Mouse (Mus musculus) adrenal gland, adult 8-10 months (tissue): ENCODE data around the gene Cwc15. TPM values are rescaled to one million over a fixed set of nuclear protein-coding genes. Genes with fewer than 3 reads are reported as not detected.
A peak's percentile ranks its signal among the peaks of the same experiment; 100 is the strongest.
"Not testable (repeated sequence)": the region's sequence is repeated elsewhere in the genome, so short reads cannot be mapped to it uniquely, and the experiment has no call there.

Source experiments
- DNase-seq: peaks from one replicate; pipeline ENCODE4 v3.0.0; 2022
- total RNA-seq, 4 experiments: library from RNA; stranded (reverse); gene quantifications; 2 replicates each; pipeline ENCODE4 v1.2.4; 2022

The Cwc15 gene
- total RNA-seq = 100 to 1,000 TPM; 111 to 117 (median 112) TPM

DNA sequence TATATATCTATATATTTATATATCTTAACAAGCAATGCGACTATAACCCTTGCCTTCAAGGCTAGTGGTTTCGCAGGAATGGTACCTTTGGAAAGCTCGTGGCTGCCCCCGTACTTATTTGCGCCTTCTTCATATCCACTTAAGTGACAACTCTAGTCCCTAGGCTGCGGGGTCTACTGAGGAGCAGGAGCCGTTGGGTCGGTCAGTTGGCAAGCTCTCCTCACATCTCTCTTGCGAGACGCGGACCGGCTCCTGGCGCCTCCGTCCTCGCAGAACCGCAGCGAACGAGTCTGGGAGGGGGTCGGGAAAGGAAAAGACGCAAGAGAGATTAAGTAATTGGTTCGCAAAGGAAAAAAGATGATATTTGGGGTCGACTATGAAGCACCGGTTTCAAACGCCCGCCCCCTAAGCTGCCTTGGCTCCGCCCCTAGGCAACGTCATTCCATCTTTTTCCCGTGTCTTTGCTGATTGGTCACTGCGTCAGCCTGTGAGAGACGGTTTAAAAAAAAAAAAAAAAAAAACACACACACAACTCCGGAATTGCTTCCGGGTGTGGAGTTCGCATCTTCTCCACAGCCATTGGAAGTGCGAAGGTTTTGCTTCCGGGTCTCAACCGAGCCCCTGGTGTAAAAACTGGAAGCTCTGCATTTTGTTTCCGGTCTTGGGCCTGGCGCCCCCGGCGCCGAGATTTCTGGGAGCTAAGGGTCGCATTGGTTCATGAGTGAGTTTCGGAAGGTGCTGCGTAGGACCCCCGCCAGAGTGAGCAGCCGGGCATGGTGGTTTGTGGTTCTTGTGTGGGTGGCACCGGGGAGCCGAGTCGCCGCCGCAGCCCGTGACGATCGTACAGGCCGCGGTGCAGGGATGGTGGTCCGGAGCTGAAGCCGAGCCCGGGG is at the start of gene Cwc15, which contains the start of gene Kdm4d:
Gene Cwc15 (plus strand): TSS at position 595 of the 893 bp plus-strand sequence.
Gene Kdm4d (minus strand): TSS at position 460 of the 893 bp plus-strand sequence.
- DNase-seq = peak; percentile 95

GRCm38 (mm10) chr9:14451120-14451519 is 49.3 kb upstream of the Cwc15 start:
- not testable (repeated sequence) for DNase-seq

- DNase-seq = no peak
Measured at GRCm38 (mm10) chr9:14456320-14456719, 44.1 kb upstream of the Cwc15 start.

- DNase-seq = peak; percentile 35
Measured at GRCm38 (mm10) chr9:14462536-14462935, 37.9 kb upstream of the Cwc15 start.

DNA sequence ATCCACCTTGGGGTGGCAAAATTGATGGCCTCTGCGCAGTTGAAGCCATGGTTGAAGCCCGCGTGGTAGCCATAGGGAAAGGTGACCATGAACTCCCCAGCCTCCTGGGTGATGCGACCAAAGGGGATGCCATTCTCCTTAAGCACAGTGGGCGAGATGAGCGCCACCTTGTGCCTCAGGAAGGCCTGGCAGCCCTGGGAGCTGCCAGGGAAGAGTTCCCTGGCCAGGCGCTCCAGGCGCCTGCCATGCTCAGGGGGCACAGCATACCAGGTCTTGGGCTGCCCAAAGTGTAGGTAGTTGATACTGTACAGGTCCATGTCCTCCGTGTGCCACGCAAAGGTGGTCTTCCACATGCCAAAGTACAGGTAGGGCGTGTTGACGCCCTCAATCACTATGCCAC is 36.7 kb upstream of the Cwc15 start:
- DNase-seq = not testable (repeated sequence)

DNA sequence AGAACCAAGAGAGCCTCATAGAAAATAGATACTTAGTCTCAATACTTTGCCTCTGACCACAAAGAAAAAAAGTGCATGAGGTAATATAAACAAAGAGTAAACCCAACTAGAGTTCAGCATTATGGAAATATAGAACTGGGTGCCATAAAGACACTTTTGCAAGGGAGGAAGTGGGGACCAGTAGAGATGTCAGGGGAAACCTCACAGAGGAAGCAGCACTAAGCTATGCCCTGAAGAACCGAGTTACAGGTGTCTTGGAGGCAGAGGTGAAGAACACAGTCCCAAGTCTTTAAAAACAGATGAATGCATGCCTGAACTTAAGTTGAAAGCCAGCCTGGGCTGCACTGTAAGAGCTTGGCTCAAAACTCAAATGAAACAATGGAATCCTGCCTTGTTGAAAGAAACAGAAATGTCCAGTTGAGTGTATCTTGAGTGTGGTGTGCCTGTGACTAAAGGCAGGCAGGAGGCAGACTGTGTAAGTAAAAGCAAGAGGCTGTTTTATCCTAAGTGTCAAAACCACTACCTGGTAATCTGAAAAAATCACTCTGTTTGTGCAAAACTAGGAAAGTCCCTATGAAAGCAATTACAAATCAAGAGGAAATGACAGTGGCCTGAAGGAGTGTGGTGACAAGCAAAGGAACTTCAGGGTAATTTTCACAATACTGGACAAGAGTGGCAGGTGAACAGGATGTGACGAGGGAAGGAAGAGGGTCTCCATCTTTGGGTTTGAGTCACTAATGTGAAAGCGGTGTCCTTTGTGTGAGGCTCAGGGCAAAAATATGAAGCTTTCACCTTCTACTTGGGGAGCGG is 1.3 kb upstream of the Cwc15 start:
- DNase-seq = no peak

GRCm38 (mm10) chr9:14500916-14501424 is 553 bp downstream of the Cwc15 start:
- DNase-seq = no peak

DNA sequence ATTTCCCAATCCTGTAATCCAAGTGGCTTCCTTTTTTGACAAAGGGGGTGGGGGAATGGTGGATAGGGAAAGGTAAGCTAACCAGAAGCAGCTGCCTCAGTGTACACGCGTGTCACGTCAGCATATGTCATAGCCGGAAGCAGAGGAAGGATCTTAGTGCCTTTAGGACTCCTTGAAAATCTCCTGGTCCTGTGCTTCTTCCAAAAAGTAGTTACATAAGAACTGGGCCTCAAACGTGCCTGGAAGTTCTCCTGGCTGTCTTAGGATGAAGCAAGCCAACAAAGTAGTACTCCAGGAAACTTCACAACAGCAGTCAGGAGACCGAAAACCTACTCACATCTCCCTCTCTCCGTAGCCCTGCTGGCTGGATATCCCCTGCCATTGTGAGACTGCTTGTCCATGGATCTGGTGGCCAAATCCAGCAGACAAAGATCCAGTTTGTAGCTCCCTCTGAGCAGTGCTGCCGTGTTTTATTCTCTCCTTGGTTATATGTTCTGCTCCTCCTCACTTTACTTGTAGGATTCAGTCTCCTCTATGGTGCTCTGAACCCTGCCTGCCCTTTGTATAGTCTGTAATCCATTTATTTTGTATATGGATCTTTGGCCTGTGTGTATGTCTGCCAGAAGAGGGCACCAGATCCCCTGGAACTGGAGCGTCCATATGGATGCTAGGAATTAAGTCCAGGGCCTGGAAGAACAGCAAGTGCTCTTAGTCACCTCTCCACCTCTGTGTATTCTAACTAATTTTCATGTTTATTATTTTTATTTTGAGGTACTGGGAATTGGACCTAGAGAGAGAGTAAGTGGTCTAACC is 12.4 kb downstream of the Cwc15 start:
- no peak for DNase-seq

GRCm38 (mm10) chr9:14517296-14517695 is 16.9 kb downstream of the Cwc15 start:
- no peak for DNase-seq

- DNase-seq = no peak
Measured at GRCm38 (mm10) chr9:14518105-14518504, 17.7 kb downstream of the Cwc15 start.

- no peak for DNase-seq
Measured at GRCm38 (mm10) chr9:14520971-14521670, 20.7 kb downstream of the Cwc15 start.

GRCm38 (mm10) chr9:14521695-14522094 is 21.3 kb downstream of the Cwc15 start:
- no peak for DNase-seq

DNA sequence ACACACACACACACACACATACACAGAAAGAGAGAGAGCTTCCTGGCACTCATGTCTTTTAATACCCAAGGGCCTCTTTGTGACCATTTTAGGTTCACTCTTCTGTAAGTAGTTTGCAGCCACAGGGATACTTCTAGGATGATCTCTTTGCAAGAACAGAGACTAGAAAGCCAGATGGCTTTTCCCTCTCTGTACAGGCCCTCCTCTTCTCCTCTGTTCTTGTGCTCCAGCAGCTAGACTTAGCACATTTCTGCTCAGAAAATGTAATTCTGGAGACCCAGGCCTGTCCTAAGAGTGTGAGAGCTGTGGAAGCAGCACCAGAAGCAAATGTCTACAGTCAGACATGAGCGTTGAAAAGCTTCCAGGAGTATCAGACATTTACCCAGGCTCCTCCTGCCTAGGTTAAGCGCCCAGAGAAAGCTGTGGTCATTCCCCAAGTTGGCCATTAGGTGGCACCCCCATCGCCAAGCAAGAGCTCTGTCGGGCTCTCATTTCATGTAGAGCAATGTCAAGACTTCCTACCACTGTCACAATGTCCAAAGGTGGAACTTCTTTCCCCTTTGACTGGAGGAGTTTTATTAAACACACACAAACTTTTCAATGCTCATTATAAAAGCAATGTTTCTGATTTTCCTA is 23.1 kb downstream of the Cwc15 start:
- peak; percentile 59 for DNase-seq

- no peak for DNase-seq
Measured at GRCm38 (mm10) chr9:14530004-14530403, 29.6 kb downstream of the Cwc15 start.

DNA sequence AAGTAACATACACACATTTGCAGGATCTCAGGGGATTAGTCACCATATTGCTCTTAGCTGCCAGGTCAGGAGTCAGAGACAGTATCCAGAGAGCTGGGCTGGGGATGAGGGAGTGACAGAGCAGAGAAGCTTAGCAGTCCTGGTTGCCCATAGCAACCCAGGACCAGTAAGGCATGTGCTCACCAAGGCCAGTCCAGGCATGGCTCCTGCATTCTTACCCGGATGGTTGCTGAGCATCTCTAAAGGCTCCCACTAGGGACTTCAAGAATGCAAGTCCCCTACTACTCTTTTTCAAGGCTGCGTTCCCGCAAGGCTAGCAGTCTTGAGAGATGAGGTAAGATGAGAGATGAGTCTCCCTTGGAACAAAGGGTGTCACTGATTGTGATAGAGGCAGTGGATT is 31.9 kb downstream of the Cwc15 start:
- no peak for DNase-seq

- DNase-seq = no peak
Measured at GRCm38 (mm10) chr9:14533659-14534058, 33.2 kb downstream of the Cwc15 start.

- DNase-seq = no peak
Measured at GRCm38 (mm10) chr9:14534833-14535456, 34.5 kb downstream of the Cwc15 start.

DNA sequence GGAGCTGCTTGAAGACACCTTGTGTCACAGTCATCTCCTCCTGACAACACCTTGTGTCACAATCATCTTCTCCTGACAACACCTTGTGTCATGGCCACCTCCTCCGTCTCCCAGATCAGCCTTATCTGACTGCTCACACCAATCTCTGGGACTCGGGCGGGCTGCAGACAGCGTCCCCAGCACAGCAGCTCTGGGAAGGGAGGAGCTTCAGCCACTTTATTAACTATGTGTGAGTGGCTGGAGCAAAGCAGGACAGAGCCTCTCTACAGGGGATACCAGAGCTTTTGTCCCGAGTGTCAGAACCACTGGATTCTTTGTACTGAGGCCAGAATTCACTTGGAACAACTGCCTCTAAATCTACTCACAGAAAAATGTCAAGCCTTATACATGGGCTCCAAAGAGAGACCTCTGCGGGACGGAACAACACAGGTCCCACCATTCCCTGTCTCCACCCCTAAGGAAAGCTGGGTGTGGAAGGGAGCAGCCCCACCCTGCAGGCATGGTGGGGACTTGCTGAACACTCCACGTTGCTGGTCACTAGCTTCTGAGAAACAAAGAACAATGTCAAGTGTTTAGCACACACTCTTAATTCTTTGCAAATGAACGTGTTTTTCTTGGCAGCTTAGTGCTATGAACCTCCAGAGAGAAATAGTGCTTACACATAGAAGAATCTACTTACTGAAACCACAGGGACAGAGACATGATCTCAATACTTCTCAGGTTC is 43.8 kb downstream of the Cwc15 start:
- no peak for DNase-seq

- no peak for DNase-seq
Measured at GRCm38 (mm10) chr9:14547584-14548365, 47.4 kb downstream of the Cwc15 start.
